Mouse (Mus musculus) urinary bladder, postnatal 0 days (tissue): ENCODE data around the gene Spef2. TPM values are rescaled to one million over a fixed set of nuclear protein-coding genes. Genes with fewer than 3 reads are reported as not detected.

Experiments used
- polyA plus RNA-seq: library from polyadenylated mRNA; unstranded; fragments of >200 nt; fragmentation: Nextera tagmentation; extraction: Ambion mirVana; gene quantifications from 2 replicates; pipeline ENCODE4 v1.2.1, GENCODE M21; 2015

The Spef2 gene
- polyA plus RNA-seq = 0.05 TPM in 1 of 2 replicates, not detected in the other

DNA sequence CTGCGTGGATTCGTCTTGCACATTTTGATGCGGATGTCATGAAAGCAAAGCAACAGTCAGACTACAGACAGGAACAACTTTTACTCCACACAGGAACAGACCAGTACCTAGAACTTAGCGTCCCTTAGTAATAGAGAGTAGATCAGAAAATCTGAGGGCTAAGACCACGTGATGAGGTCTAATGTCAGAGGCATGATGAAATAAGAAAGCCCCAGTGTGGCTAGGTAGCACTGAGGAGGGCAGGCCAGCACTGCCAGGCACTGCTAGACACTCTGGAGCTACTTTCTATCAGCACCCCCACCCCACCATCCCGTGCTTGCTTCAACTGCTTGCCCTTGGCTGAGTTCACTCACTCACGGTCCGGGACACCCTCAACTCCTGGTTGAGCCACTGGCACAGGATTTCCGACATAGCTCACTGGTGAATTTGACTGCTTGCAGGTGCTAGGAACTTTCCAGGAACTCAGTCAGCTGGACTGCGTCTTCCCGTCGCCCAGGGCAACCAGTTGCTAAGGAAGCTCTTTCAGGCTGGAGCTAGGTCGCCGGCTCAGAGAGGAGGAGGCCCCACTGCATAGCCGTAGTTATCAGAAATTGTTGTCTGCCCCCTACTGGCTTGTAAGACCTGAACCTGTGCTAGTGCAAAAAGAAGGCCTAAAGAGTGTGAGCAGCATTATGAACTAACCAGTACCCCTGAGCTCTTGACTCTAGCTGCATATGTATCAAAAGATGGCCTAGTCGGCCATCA, at the start of gene Spef2:
Spef2 (minus strand) TSS at position 510 of the 744 bp plus-strand sequence.

GRCm38 (mm10) chr15:9530076-9530475, 218.6 kb downstream of the Spef2 start, which contains the start of gene Il7r:
Gene Il7r (minus strand): TSS chr15:9530176.

Other genes with a start within 250 kb of the Spef2 start
- gene Il7r, start 218.7 kb downstream of the Spef2 start, polyA plus RNA-seq = 0.16 and 0.34 TPM in 2 replicates